Mouse (Mus musculus): ENCODE results near the gene Tnfrsf13c. TPM values are rescaled to one million over a fixed set of nuclear protein-coding genes. Genes with fewer than 3 reads are reported as not detected.

Tnfrsf13c gene
- polyA plus RNA-seq (2015; fragmentation: Nextera tagmentation; extraction: Ambion mirVana), result 0.08 and 0.26 TPM in 2 replicates

- peak within 1 kb of the TSS; percentile 14; the same call in 1 of the 2 replicates for H3K9ac ChIP-seq
- H3K27ac ChIP-seq, result no peak within 1 kb of the TSS
- no peaks in the 10 kb centered on the region for H3K9me3 ChIP-seq
- peak within 1 kb of the TSS; percentile 32 for H3K4me3 ChIP-seq
- peaks cover 10% of the 10 kb centered on the region for H3K4me1 ChIP-seq
- peak within 1 kb of the TSS; percentile 60 for H3K4me2 ChIP-seq
- H3K27me3 ChIP-seq (replicated peaks), result peaks cover 7% of the 10 kb centered on the region
- 1% methylated on average over 42 of the region's 44 CpGs for WGBS
- ATAC-seq (replicated peaks), result no peak; the same call in 1 of the 2 replicates
- H3K36me3 ChIP-seq (replicated peaks), result no peaks in the 10 kb centered on the region
Measured at GRCm38 (mm10) chr15:82223657-82224601, at the start of gene Tnfrsf13c. Gene Tnfrsf13c, minus strand, starts transcription at chr15:82224369.

- H3K9ac ChIP-seq, result no peak overlapping the region
- WGBS, result 90% methylated on average over 6 of the region's 6 CpGs
- no peaks in the 10 kb centered on the region for H3K9me3 ChIP-seq
- H3K4me3 ChIP-seq, result no peak overlapping the region
- no peak for ATAC-seq (replicated peaks)
- H3K36me3 ChIP-seq (replicated peaks), result no peaks in the 10 kb centered on the region
- H3K27me3 ChIP-seq (replicated peaks), result 0 out of 2 replicates have a peak, but pooled peaks cover 3% of the 10 kb centered on the region
- no peak overlapping the region for H3K4me2 ChIP-seq
- peaks cover 53% of the 10 kb centered on the region for H3K4me1 ChIP-seq
- H3K27ac ChIP-seq, result no peak overlapping the region
Measured at GRCm38 (mm10) chr15:82272295-82272694, 48.1 kb upstream of the Tnfrsf13c start.

GRCm38 (mm10) chr15:82271201-82271600 lies 47.0 kb upstream of the Tnfrsf13c start:
- ATAC-seq (replicated peaks), result no peak
- Histone ChIP-seq H3K4me2 (no peak overlapping the region), H3K4me3 (no peak overlapping the region), H3K27me3 (replicated peaks) (0 out of 2 replicates have a peak, but pooled peaks cover 3% of the 10 kb centered on the region), H3K4me1 (peaks cover 42% of the 10 kb centered on the region), H3K36me3 (replicated peaks) (no peaks in the 10 kb centered on the region), H3K9ac (0 out of 2 replicates have a peak overlapping the region, but pooled peaks have one; percentile 1), H3K9me3 (no peaks in the 10 kb centered on the region), H3K27ac (0 out of 2 replicates have a peak overlapping the region, but pooled peaks have one; percentile 2)
- 2% methylated on average over 5 of the region's 5 CpGs for WGBS

- no peaks in the 10 kb centered on the region for H3K9me3 ChIP-seq
- WGBS, result 78% methylated on average over 9 of the region's 9 CpGs
- no peak overlapping the region; the same call in 1 of the 2 replicates for H3K9ac ChIP-seq
- 0 out of 2 replicates have a peak, but pooled peaks cover 3% of the 10 kb centered on the region for H3K27me3 ChIP-seq (replicated peaks)
- peak overlapping the region; percentile 66 for H3K27ac ChIP-seq
- peaks cover 30% of the 10 kb centered on the region for H3K4me1 ChIP-seq
- no peak for ATAC-seq (replicated peaks)
- H3K4me2 ChIP-seq, result no peak overlapping the region
- no peaks in the 10 kb centered on the region for H3K36me3 ChIP-seq (replicated peaks)
- H3K4me3 ChIP-seq, result no peak overlapping the region
Measured at GRCm38 (mm10) chr15:82268783-82269182, 44.6 kb upstream of the Tnfrsf13c start.

GRCm38 (mm10) chr15:82268185-82268584 lies 44.0 kb upstream of the Tnfrsf13c start:
- Histone ChIP-seq H3K9me3 (no peaks in the 10 kb centered on the region), H3K36me3 (replicated peaks) (no peaks in the 10 kb centered on the region), H3K9ac (no peak overlapping the region), H3K27ac (peak overlapping the region; percentile 66), H3K27me3 (replicated peaks) (0 out of 2 replicates have a peak, but pooled peaks cover 3% of the 10 kb centered on the region), H3K4me1 (peaks cover 28% of the 10 kb centered on the region), H3K4me3 (no peak overlapping the region), H3K4me2 (no peak overlapping the region)
- peak; percentile 54; the same call in 1 of the 2 replicates for ATAC-seq (replicated peaks)
- 12% methylated on average over 3 of the region's 3 CpGs for WGBS

GRCm38 (mm10) chr15:82266356-82266755 lies 42.2 kb upstream of the Tnfrsf13c start:
- Histone ChIP-seq H3K4me2 (no peak overlapping the region), H3K4me1 (peaks cover 23% of the 10 kb centered on the region), H3K4me3 (no peak overlapping the region), H3K9me3 (no peaks in the 10 kb centered on the region), H3K27ac (no peak overlapping the region), H3K9ac (no peak overlapping the region), H3K36me3 (replicated peaks) (no peaks in the 10 kb centered on the region), H3K27me3 (replicated peaks) (no peaks in the 10 kb centered on the region)
- WGBS, result 12% methylated on average over 6 of the region's 6 CpGs
- no peak for ATAC-seq (replicated peaks)

GRCm38 (mm10) chr15:82259510-82259909 lies 35.3 kb upstream of the Tnfrsf13c start:
- H3K9ac ChIP-seq, result no peak overlapping the region
- no peak for ATAC-seq (replicated peaks)
- H3K4me3 ChIP-seq, result no peak overlapping the region
- no peaks in the 10 kb centered on the region for H3K27me3 ChIP-seq (replicated peaks)
- 12% methylated on average over 16 of the region's 16 CpGs for WGBS
- H3K4me2 ChIP-seq, result no peak overlapping the region
- H3K4me1 ChIP-seq, result peaks cover 31% of the 10 kb centered on the region
- no peaks in the 10 kb centered on the region for H3K9me3 ChIP-seq
- no peaks in the 10 kb centered on the region for H3K36me3 ChIP-seq (replicated peaks)
- H3K27ac ChIP-seq, result no peak overlapping the region

GRCm38 (mm10) chr15:82255944-82256383 lies 31.8 kb upstream of the Tnfrsf13c start:
- no peaks in the 10 kb centered on the region for H3K36me3 ChIP-seq (replicated peaks)
- peak overlapping the region; percentile 89 for H3K27ac ChIP-seq
- ATAC-seq (replicated peaks), result peak; percentile 94
- H3K4me2 ChIP-seq, result peak overlapping the region; percentile 63
- no peaks in the 10 kb centered on the region for H3K9me3 ChIP-seq
- H3K9ac ChIP-seq, result peak overlapping the region; percentile 66
- peak overlapping the region; percentile 53 for H3K4me3 ChIP-seq
- 1% methylated on average over 10 of the region's 10 CpGs for WGBS
- H3K4me1 ChIP-seq, result peaks cover 31% of the 10 kb centered on the region
- H3K27me3 ChIP-seq (replicated peaks), result no peaks in the 10 kb centered on the region

GRCm38 (mm10) chr15:82255248-82255647 lies 31.1 kb upstream of the Tnfrsf13c start:
- peak overlapping the region; percentile 63 for H3K4me2 ChIP-seq
- ATAC-seq (replicated peaks), result peak; percentile 10
- H3K36me3 ChIP-seq (replicated peaks), result no peaks in the 10 kb centered on the region
- H3K9ac ChIP-seq, result no peak overlapping the region
- H3K4me3 ChIP-seq, result no peak overlapping the region; the same call in 1 of the 2 replicates
- H3K27me3 ChIP-seq (replicated peaks), result no peaks in the 10 kb centered on the region
- WGBS, result 44% methylated on average over 4 of the region's 4 CpGs
- H3K4me1 ChIP-seq, result peaks cover 31% of the 10 kb centered on the region
- H3K9me3 ChIP-seq, result no peaks in the 10 kb centered on the region
- H3K27ac ChIP-seq, result peak overlapping the region; percentile 89

GRCm38 (mm10) chr15:82252097-82252496 lies 27.9 kb upstream of the Tnfrsf13c start, which contains the start of gene 1500009C09Rik:
Gene 1500009C09Rik, plus strand, starts transcription at chr15:82252397.
- no peak within 1 kb of the TSS for H3K27ac ChIP-seq
- WGBS, result 91% methylated on average over 6 of the region's 6 CpGs
- H3K4me3 ChIP-seq, result no peak within 1 kb of the TSS
- no peak within 1 kb of the TSS for H3K4me2 ChIP-seq
- H3K27me3 ChIP-seq (replicated peaks), result no peaks in the 10 kb centered on the region
- H3K36me3 ChIP-seq (replicated peaks), result no peaks in the 10 kb centered on the region
- H3K4me1 ChIP-seq, result peaks cover 20% of the 10 kb centered on the region
- no peaks in the 10 kb centered on the region for H3K9me3 ChIP-seq
- H3K9ac ChIP-seq, result no peak within 1 kb of the TSS
- ATAC-seq (replicated peaks), result no peak

- no peaks in the 10 kb centered on the region for H3K27me3 ChIP-seq (replicated peaks)
- no peaks in the 10 kb centered on the region for H3K36me3 ChIP-seq (replicated peaks)
- no peak overlapping the region for H3K27ac ChIP-seq
- H3K9ac ChIP-seq, result no peak overlapping the region
- H3K4me3 ChIP-seq, result no peak overlapping the region
- H3K9me3 ChIP-seq, result no peaks in the 10 kb centered on the region
- no peak overlapping the region for H3K4me2 ChIP-seq
- peaks cover 15% of the 10 kb centered on the region for H3K4me1 ChIP-seq
- 100% methylated on average over 3 of the region's 3 CpGs for WGBS
- no peak for ATAC-seq (replicated peaks)
Measured at GRCm38 (mm10) chr15:82251579-82251978, 27.4 kb upstream of the Tnfrsf13c start.

GRCm38 (mm10) chr15:82247131-82247776 lies 23.1 kb upstream of the Tnfrsf13c start:
- H3K27me3 ChIP-seq (replicated peaks), result no peaks in the 10 kb centered on the region
- no peaks in the 10 kb centered on the region for H3K9me3 ChIP-seq
- no peaks in the 10 kb centered on the region for H3K36me3 ChIP-seq (replicated peaks)
- no peak overlapping the region for H3K4me3 ChIP-seq
- H3K4me1 ChIP-seq, result peaks cover 9% of the 10 kb centered on the region
- no peak for ATAC-seq (replicated peaks)
- H3K9ac ChIP-seq, result no peak overlapping the region
- H3K4me2 ChIP-seq, result no peak overlapping the region
- H3K27ac ChIP-seq, result no peak overlapping the region
- WGBS, result 79% methylated on average over 3 of the region's 3 CpGs
